Comparison of ENCODE assay signal across 18 mouse cellular contexts in genomic region chr17:64242310-64242859, GRCm38 (mm10).
DNase-seq lines count a peak whose midpoint lies in the region; ATAC-seq and TF ChIP-seq lines count a peak whose summit lies in the region.
"Had no signal": no experiment of that assay in that cellular context is flagged by ENCODE, and none has a peak within 500 bp of the region (broad histone marks: within the 10 kb centered on the region; RNA-seq: fewer than 3 reads in every experiment).

No protein-coding gene starts in this region.

- H3K9me3 ChIP-seq in hindbrain, embryonic 15.5 days = no peaks in the 10 kb centered on the region
- H3K9me3 ChIP-seq in hindbrain, embryonic 11.5 days (ENCODE audit: control insufficient read depth, low read length) = no peaks in the 10 kb centered on the region
- H3K9me3 ChIP-seq in midbrain, postnatal 0 days (ENCODE audit: low read length) = no peaks in the 10 kb centered on the region
- no peaks in the 10 kb centered on the region for H3K9me3 ChIP-seq in midbrain, embryonic 14.5 days (ENCODE audit: control insufficient read depth, low read length)
- no peaks in the 10 kb centered on the region for H3K9me3 ChIP-seq in intestine, embryonic 16.5 days (ENCODE audit: control insufficient read depth, low read length)
- H3K9me3 ChIP-seq: embryonic facial prominence, embryonic 13.5 days; forebrain, embryonic 13.5 days; G1E; limb, embryonic 15.5 days had no signal

- peaks cover 12% of the 10 kb centered on the region for H3K4me1 ChIP-seq in hindbrain, embryonic 15.5 days (replicated peaks)
- H3K4me1 ChIP-seq in hindbrain, embryonic 11.5 days (replicated peaks; ENCODE audit: control insufficient read depth, insufficient read depth, low read length) = no peaks in the 10 kb centered on the region
- H3K4me1 ChIP-seq in midbrain, postnatal 0 days (ENCODE audit: insufficient read depth, low read length) = no peaks in the 10 kb centered on the region
- H3K4me1 ChIP-seq in midbrain, embryonic 14.5 days (ENCODE audit: control insufficient read depth, insufficient read depth, low read length) = no peaks in the 10 kb centered on the region
- H3K4me1 ChIP-seq in intestine, embryonic 16.5 days (ENCODE audit: control insufficient read depth, insufficient read depth, low read length) = peaks cover 7% of the 10 kb centered on the region
- H3K4me1 ChIP-seq: forebrain, embryonic 13.5 days; limb, embryonic 15.5 days had no signal

- H3K36me3 ChIP-seq in hindbrain, embryonic 15.5 days = no peaks in the 10 kb centered on the region
- no peaks in the 10 kb centered on the region for H3K36me3 ChIP-seq in hindbrain, embryonic 11.5 days (ENCODE audit: control insufficient read depth, insufficient read depth, low read length)
- no peaks in the 10 kb centered on the region for H3K36me3 ChIP-seq in midbrain, postnatal 0 days (ENCODE audit: insufficient read depth, low read length)
- H3K36me3 ChIP-seq in midbrain, embryonic 14.5 days (ENCODE audit: control insufficient read depth, insufficient read depth, low read length) = no peaks in the 10 kb centered on the region
- no peaks in the 10 kb centered on the region for H3K36me3 ChIP-seq in intestine, embryonic 16.5 days (ENCODE audit: control insufficient read depth, insufficient read depth, low read length)
- H3K36me3 ChIP-seq: embryonic facial prominence, embryonic 13.5 days; G1E; limb, embryonic 15.5 days had no signal

- DNase-seq in hindbrain, embryonic 11.5 days (ENCODE audit: low spot score) = no peak
- DNase-seq in midbrain, postnatal 0 days (ENCODE audit: low spot score) = peak; percentile 19
- no peak for DNase-seq in midbrain, embryonic 14.5 days
- no peak for DNase-seq in urinary bladder, adult 2 months (ENCODE audit: low spot score)
- DNase-seq in frontal cortex, postnatal 25 days (ENCODE audit: low spot score in 2 of 2) = no peak
- DNase-seq: adrenal gland, postnatal 14 days; cerebellum, adult 9-10 months; gastrocnemius, postnatal 14 days; lung, adult 2 months had no signal

- 38% methylated on average over 9 of the region's 9 CpGs for WGBS in hindbrain, embryonic 15.5 days
- 52% methylated on average over 9 of the region's 9 CpGs for WGBS in hindbrain, embryonic 11.5 days
- WGBS in midbrain, postnatal 0 days = 66% methylated on average over 9 of the region's 9 CpGs
- 80% methylated on average over 9 of the region's 9 CpGs for WGBS in midbrain, embryonic 14.5 days
- 43% methylated on average over 9 of the region's 9 CpGs for WGBS in intestine, embryonic 16.5 days

- H3K27ac ChIP-seq in hindbrain, embryonic 15.5 days (replicated peaks) = peak overlapping the region; percentile 31; the same call in 1 of the 2 replicates
- no peak overlapping the region for H3K27ac ChIP-seq in hindbrain, embryonic 11.5 days (ENCODE audit: low read depth, low read length)
- no peak overlapping the region for H3K27ac ChIP-seq in midbrain, postnatal 0 days (ENCODE audit: low read depth, low read length)
- no peak overlapping the region for H3K27ac ChIP-seq in midbrain, embryonic 14.5 days (replicated peaks; ENCODE audit: low read depth, low read length)
- H3K27ac ChIP-seq in intestine, embryonic 16.5 days (ENCODE audit: low read length) = peak overlapping the region; percentile 67
- H3K27ac ChIP-seq: embryonic facial prominence, embryonic 13.5 days; forebrain, embryonic 13.5 days; layer of hippocampus, adult 2 months; limb, embryonic 15.5 days had no signal

- TF ChIP-seq CTCF in midbrain, postnatal 0 days (IDR thresholded peaks at IDR 0.05) = no peak

- ATAC-seq in hindbrain, embryonic 15.5 days (ENCODE audit: low FRiP score, low read depth) = no peak
- no peak for ATAC-seq in hindbrain, embryonic 11.5 days (ENCODE audit: low FRiP score)
- no peak for ATAC-seq in midbrain, postnatal 0 days (ENCODE audit: low FRiP score)
- ATAC-seq in midbrain, embryonic 14.5 days (ENCODE audit: low FRiP score, low TSS enrichment) = no peak
- ATAC-seq in intestine, embryonic 16.5 days = peak; percentile 27
- no peak for ATAC-seq in monocyte, adult 5-6 weeks (replicated peaks; ENCODE audit: insufficient number of reproducible peaks, low FRiP score, low TSS enrichment, poor library complexity, severe bottlenecking)

- no peak overlapping the region for H3K4me3 ChIP-seq in hindbrain, embryonic 15.5 days
- H3K4me3 ChIP-seq in hindbrain, embryonic 11.5 days (ENCODE audit: low read depth, low read length) = no peak overlapping the region
- H3K4me3 ChIP-seq in midbrain, postnatal 0 days (ENCODE audit: low read depth, low read length) = no peak overlapping the region
- no peak overlapping the region for H3K4me3 ChIP-seq in midbrain, embryonic 14.5 days (replicated peaks; ENCODE audit: low read depth, low read length)
- H3K4me3 ChIP-seq in intestine, embryonic 16.5 days (ENCODE audit: low read length) = no peak overlapping the region
- H3K4me3 ChIP-seq: embryonic facial prominence, embryonic 13.5 days; forebrain, embryonic 13.5 days; layer of hippocampus, adult 2 months; limb, embryonic 15.5 days had no signal

- H3K9ac ChIP-seq in hindbrain, embryonic 15.5 days = no peak overlapping the region
- H3K9ac ChIP-seq in hindbrain, embryonic 11.5 days (ENCODE audit: low read depth, low read length) = no peak overlapping the region
- no peak overlapping the region for H3K9ac ChIP-seq in midbrain, postnatal 0 days (replicated peaks; ENCODE audit: low read length, poor library complexity, severe bottlenecking)
- no peak overlapping the region for H3K9ac ChIP-seq in midbrain, embryonic 14.5 days (replicated peaks; ENCODE audit: low read length)
- H3K9ac ChIP-seq in intestine, embryonic 16.5 days (ENCODE audit: low read depth, low read length) = no peak overlapping the region; the same call in 1 of the 2 replicates
- H3K9ac ChIP-seq: embryonic facial prominence, embryonic 13.5 days; forebrain, embryonic 13.5 days; limb, embryonic 15.5 days had no signal

- H3K4me2 ChIP-seq in hindbrain, embryonic 15.5 days = no peak overlapping the region
- H3K4me2 ChIP-seq in hindbrain, embryonic 11.5 days (replicated peaks; ENCODE audit: low read depth, low read length) = no peak overlapping the region
- no peak overlapping the region for H3K4me2 ChIP-seq in midbrain, postnatal 0 days (ENCODE audit: low read depth, low read length, poor library complexity, severe bottlenecking)
- H3K4me2 ChIP-seq in midbrain, embryonic 14.5 days (ENCODE audit: low read length) = no peak overlapping the region
- H3K4me2 ChIP-seq in intestine, embryonic 16.5 days (ENCODE audit: low read depth, low read length) = no peak overlapping the region
- H3K4me2 ChIP-seq: embryonic facial prominence, embryonic 13.5 days; forebrain, embryonic 13.5 days; limb, embryonic 15.5 days; midbrain, embryonic 11.5 days had no signal

- no peaks in the 10 kb centered on the region for H3K27me3 ChIP-seq in hindbrain, embryonic 15.5 days
- H3K27me3 ChIP-seq in hindbrain, embryonic 11.5 days (ENCODE audit: control insufficient read depth, insufficient read depth, low read length) = no peaks in the 10 kb centered on the region
- no peaks in the 10 kb centered on the region for H3K27me3 ChIP-seq in midbrain, postnatal 0 days (ENCODE audit: insufficient read depth, low read length)
- H3K27me3 ChIP-seq in midbrain, embryonic 14.5 days (ENCODE audit: control insufficient read depth, insufficient read depth, low read length) = no peaks in the 10 kb centered on the region
- no peaks in the 10 kb centered on the region for H3K27me3 ChIP-seq in intestine, embryonic 16.5 days (replicated peaks; ENCODE audit: control insufficient read depth, insufficient read depth, low read length)
- H3K27me3 ChIP-seq: forebrain, embryonic 13.5 days; limb, embryonic 15.5 days had no signal

Comparison
In these comparisons a context has a peak if more than half of its experiments do, and no peak if none do; other contexts are left out.
1. H3K27ac ChIP-seq: peak in hindbrain, embryonic 15.5 days (single experiment) and intestine, embryonic 16.5 days (single experiment); none in hindbrain, embryonic 11.5 days (single experiment), midbrain, postnatal 0 days (single experiment) and midbrain, embryonic 14.5 days (single experiment).